Mouse (Mus musculus) gastrocnemius, adult 2 months (tissue): ENCODE data around the gene Aox4. TPM values are rescaled to one million over a fixed set of nuclear protein-coding genes. Genes with fewer than 3 reads are reported as not detected.

Experiments
- DNase-seq: peaks from one replicate; pipeline ENCODE4 v3.0.0; 2022
- H3K27ac ChIP-seq: fragments of 200-600 bp; 2 replicates; pipeline ENCODE4 v1.8.1; 2022; ENCODE audit warnings: mild to moderate bottlenecking
- H3K4me3 ChIP-seq: fragments of 200-600 bp; 2 replicates; pipeline ENCODE4 v1.8.1; 2022; ENCODE audit warnings: mild to moderate bottlenecking, moderate library complexity
- CTCF ChIP-seq: fragments of 200-600 bp; IDR thresholded peaks from 2 replicates; pipeline ENCODE4 v1.8.1; 2022; ENCODE audit warnings: antibody characterized with exemption, mild to moderate bottlenecking, moderate library complexity
- intact Hi-C: fragments of 180-260 bp; cut with DNase I; formaldehyde crosslinking; loops from one replicate; pipeline ENCODE4 v1.15.1; 2025
- total RNA-seq, 2 experiments: library from RNA; stranded (reverse); gene quantifications; 2 replicates each; pipeline ENCODE4 v1.2.3; 2021

The Aox4 gene
- total RNA-seq, 2 experiments from 2014 or later, result not detected

- TF ChIP-seq CTCF, result no peak
- Histone ChIP-seq H3K4me3 (no peak overlapping the region), H3K27ac (no peak overlapping the region)
- no peak for DNase-seq
- intact Hi-C loops, result no loop called here
Observed at GRCm38 (mm10) chr1:58260311-58260710, 50.1 kb downstream of the Aox4 start.

DNA sequence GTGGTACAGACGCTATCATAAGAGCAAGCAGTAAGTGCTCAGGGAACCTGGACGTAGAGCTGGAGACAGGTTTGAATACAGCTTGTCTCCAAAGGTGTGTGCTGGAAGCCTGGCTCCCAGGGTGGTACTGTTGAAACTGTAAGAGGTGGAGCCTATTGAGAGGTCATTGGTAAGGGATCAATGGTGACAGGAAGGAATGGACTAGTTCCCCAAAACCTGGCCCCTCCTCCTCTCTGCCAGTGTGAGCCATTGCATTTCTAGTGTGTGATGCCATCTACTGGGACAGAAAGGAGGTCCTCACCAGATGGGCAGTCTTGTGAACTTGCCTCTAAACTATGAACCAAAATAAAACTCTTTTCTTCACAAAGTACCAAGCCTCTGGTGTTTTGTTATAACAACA, 58.0 kb downstream of the Aox4 start:
- no peak for TF ChIP-seq CTCF
- intact Hi-C loops, result no loop called here
- DNase-seq, result no peak
- Histone ChIP-seq H3K4me3 (no peak overlapping the region), H3K27ac (no peak overlapping the region)

- Histone ChIP-seq H3K27ac (no peak overlapping the region), H3K4me3 (no peak overlapping the region)
- intact Hi-C loops, result loop anchor here (2.0 to 5.0 kb wide), 2 partner anchors 34 to 114 kb away; no protein-coding TSS in a partner anchor
- peak; percentile 31 for DNase-seq
- TF ChIP-seq CTCF, result peak; percentile 61
Observed at GRCm38 (mm10) chr1:58270807-58271569, 60.8 kb downstream of the Aox4 start.

GRCm38 (mm10) chr1:58275879-58276278, 65.7 kb downstream of the Aox4 start:
- DNase-seq, result no peak
- Histone ChIP-seq H3K4me3 (no peak overlapping the region), H3K27ac (no peak overlapping the region)
- intact Hi-C loops, result no loop called here
- no peak for TF ChIP-seq CTCF

DNA sequence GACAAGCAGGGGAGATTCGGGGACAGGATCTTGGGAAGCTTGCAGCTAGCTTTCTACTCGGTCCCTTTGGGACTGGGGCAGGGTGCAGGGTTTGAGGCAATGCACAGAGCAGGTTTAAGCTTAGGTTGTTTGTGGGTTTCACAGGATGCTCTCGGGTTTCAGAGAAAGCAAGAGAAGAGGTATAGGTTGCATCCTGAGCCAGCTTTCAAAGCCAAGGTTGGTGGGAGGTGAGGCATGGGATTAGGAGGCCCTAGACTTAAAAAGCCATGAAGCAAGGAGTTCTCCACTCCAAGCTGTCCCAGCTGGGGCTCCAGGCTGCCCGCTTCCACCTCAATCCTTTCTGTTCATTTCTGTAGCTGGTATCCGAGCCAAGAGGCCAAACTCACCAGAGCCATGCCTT, 67.8 kb downstream of the Aox4 start, which contains the start of gene Aox2:
Gene Aox2, plus strand, starts transcription at position 301 of the 400 bp plus-strand sequence.
- TF ChIP-seq CTCF, result no peak
- Histone ChIP-seq H3K27ac (no peak within 1 kb of the TSS), H3K4me3 (no peak within 1 kb of the TSS)
- intact Hi-C loops, result no loop called here
- no peak for DNase-seq

DNA sequence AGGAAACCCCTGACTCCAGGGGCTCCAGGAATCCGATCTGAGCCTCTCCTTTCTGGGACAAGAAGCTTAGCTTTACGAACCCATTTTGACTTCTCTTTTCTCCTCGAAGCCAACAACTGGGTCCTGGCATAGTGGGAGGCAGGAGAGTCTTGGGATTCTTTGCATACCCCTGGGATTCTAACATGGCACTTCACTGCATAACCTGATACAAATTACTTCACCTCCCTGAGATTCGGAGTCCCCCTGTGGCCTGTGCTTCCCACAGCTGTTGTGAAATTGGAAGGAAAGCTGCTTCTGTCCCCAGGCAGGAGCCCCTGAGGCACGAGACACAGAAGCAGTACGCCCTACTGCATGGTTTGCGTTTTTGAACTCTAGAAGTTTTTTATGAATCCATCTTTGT, 68.3 kb downstream of the Aox4 start:
- TF ChIP-seq CTCF, result no peak
- Histone ChIP-seq H3K27ac (no peak overlapping the region), H3K4me3 (no peak overlapping the region)
- intact Hi-C loops, result no loop called here
- no peak for DNase-seq

DNA sequence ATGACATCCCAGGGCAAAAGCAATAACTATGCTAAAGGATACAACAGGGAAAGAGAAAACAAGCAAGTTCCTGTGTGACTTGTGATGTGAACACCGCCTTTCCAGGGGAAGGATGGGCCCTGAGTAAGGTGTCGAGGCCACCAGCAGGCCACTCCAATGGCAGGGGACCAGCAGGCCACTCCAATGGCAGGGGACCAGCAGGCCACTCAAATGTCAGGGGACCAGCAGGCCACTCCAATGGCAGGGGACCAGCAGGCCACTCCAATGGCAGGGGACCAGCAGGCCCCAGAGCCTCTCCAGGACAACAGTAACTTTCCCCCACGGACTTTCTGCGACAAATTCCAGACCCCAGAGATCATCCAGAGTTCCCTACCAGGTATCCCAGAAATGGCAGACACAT, 70.2 kb downstream of the Aox4 start:
- Histone ChIP-seq H3K4me3 (peak overlapping the region; percentile 48), H3K27ac (peak overlapping the region; percentile 84)
- peak; percentile 84 for DNase-seq
- intact Hi-C loops, result no loop called here
- no peak for TF ChIP-seq CTCF

DNA sequence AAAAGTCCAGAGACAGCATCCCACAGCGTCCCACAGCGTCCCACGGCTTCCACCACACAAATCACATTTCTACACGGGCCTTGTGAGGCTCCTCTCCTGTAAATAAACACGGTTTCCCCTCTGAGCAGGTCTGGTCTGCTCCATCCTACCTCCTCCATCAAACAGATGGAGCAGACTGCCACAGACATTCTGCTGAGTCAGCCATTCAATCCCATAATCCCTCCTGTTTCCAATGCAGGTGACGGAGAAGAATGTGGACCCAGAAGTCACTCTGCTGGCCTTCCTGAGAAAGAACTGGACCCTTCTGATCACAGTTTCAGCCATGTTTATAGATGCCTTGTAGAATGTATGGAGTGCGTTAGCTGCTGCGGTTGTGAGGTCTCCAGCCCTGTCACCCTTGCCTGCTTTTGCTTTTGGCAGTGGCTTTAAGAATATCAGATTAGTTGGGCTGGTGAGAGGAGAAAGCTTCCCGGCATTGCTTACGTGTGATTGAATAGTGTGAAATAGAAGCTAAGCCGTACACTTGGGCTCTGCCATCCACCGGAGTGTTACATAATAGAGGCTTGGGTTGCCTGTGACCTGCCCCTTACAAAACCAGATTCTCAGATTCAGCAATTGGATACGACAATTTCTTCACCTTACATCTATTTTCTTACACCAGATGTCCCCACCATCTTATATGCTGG, 70.9 kb downstream of the Aox4 start:
- DNase-seq, result peak; percentile 48
- Histone ChIP-seq H3K27ac (peak overlapping the region; percentile 84), H3K4me3 (peak overlapping the region; percentile 48)
- intact Hi-C loops, result no loop called here
- no peak for TF ChIP-seq CTCF

DNA sequence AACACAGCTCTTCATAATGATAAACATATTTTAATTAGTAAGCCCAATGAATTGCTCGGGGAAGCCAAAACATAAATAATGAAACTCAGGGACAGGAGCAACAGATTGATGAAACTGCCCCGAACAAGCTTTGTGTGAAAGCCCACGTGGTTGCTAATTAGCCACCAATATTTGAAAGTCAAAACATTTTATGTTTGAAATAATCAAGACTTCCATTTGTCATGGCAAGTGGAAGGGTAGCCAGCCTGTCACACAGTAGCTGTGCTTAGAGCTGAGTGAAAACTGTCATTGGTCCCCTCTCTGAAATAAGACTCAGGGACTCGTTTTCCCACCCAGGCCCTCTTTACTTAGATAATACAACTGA, 71.4 kb downstream of the Aox4 start:
- Histone ChIP-seq H3K4me3 (no peak overlapping the region), H3K27ac (peak overlapping the region; percentile 84)
- intact Hi-C loops, result no loop called here
- no peak for TF ChIP-seq CTCF
- DNase-seq, result no peak

DNA sequence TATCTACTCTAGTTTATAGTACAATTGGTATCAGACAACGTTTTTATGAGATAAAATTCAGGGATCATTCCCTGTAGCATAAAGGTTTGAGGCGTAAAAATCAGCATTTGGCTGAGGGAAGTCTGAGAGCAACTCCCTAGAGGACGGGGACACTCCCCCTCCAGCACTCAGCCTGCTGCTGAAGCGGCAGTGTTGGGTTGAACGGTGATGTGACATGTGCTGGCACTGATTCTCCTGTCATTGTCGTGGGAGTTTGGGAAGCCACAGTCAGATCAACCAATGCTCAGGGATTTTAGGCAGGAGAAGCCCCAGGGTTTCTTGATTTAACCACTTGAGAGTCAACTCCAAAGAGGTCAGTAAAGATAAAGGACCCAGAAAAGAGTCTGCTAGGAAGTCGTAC, 74.3 kb downstream of the Aox4 start:
- no peak overlapping the region for H3K4me3 ChIP-seq
- DNase-seq, result no peak
- intact Hi-C loops, result no loop called here
- no peak overlapping the region for H3K27ac ChIP-seq
- TF ChIP-seq CTCF, result no peak

DNA sequence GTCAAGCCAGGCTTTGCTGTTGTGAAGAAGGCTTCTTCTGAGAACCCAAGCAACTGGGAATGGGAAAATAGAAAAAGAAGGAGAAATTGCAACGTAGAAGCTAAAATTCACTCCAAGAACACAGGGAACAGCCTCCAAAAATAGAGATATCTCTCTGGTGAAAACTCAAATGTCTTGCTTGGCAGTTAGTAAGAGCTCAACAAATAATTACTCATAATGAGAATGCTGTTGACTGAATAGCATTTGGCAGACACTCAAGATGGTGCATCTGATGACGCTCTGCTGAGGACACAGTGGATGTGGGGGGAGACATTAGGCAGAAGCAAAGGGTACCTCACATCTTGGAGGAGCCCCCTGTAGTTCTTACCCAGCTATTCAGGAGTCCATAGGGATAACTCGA, 77.9 kb downstream of the Aox4 start:
- intact Hi-C loops, result no loop called here
- DNase-seq, result no peak

DNA sequence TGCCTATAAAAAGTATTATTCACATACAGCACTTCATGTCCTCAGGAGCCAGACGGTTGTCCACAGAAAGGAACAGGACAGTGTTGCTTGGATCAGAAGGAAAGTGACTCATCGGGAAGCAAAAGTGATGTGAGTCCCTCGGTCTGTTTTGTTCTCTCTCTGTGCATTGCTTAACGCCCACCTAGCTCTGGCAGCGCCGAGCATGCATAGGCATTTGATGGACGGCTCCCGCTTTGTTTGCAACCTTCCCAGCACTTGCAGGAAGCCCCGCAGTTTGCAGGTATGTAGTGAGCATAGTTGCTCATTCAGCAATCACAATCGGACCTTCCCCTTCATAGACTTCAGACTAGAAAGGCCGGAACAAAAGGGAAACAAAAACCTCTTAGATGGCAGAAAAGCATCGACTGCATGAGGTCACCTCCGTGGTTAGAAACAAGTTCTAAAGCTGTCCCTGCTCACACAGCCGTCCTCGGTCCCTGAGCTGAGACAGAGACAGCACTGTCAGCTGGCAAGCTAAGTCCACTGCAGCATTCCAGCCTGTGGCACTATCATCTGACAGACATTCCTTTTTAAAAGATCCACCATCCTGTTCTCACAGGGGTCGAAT, 79.8 kb downstream of the Aox4 start:
- peak overlapping the region; percentile 45 for H3K4me3 ChIP-seq
- DNase-seq, result no peak
- intact Hi-C loops, result loop anchor here (5.0 kb wide), 1 partner anchor 48 kb away; no protein-coding TSS in a partner anchor
- no peak for TF ChIP-seq CTCF
- no peak overlapping the region for H3K27ac ChIP-seq

More for the DNA sequence above, 77.9 kb downstream of the Aox4 start:
- Histone ChIP-seq H3K4me3 (no peak overlapping the region), H3K27ac (no peak overlapping the region)
- no peak for TF ChIP-seq CTCF
